Mouse (Mus musculus) 416B (cell line): ENCODE measurements around the gene Cypt14.
"Not testable (repeated sequence)": the region's sequence is repeated elsewhere in the genome, so short reads cannot be mapped to it uniquely, and the experiment has no call there.

Source experiments
- DNase-seq: peaks from one replicate; pipeline ENCODE4 v3.0.0; 2011; ENCODE audit warnings: low read depth

Gene Cypt14

GRCm38 (mm10) chrX:39863504-39863903 lies at the start of gene Cypt14:
Cypt14 (minus strand) TSS chrX:39863604.
- DNase-seq = not testable (repeated sequence)
